Mouse (Mus musculus) T-helper 17 cell (primary cell): ENCODE results near the gene Unc119b.

ENCODE experiments used
- in situ Hi-C, 2 experiments: fragments of 300-600 bp; cut with MboI, MseI; formaldehyde crosslinking; loops; 1 replicate in 1 of 2; 2 replicates in 1 of 2; pipeline ENCODE4 v1.15.1; 2025; ENCODE audit warnings: high pct_unique_total_duplicates in 2 of 2

Gene Unc119b

GRCm38 (mm10) chr5:115134234-115135165 is at the start of gene Unc119b:
Gene Unc119b (minus strand): TSS chr5:115134975.
- in situ Hi-C loops: no loop called here

- in situ Hi-C loops: no loop called here
Observed at GRCm38 (mm10) chr5:115183482-115183881, 48.7 kb upstream of the Unc119b start.

DNA sequence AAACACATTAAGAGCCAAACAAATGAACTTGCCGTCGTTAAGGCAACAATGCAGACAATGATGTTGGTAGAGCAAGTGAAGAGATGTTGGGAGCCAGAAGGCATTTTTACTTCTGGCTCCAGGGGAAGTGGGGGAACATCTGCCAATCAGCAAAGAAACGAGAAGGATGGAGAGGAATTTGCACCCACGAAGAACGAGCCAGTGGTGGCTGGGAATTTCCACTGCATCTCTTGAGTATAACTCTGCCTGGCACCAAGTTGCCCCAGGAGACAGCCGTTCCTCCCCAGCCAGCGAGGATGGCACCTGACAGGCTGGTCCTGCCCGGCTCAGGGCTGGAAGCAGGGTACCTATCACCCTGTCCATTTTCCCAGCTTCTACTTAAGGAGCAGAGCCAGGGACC is 48.1 kb upstream of the Unc119b start:
- in situ Hi-C loops: no loop called here

DNA sequence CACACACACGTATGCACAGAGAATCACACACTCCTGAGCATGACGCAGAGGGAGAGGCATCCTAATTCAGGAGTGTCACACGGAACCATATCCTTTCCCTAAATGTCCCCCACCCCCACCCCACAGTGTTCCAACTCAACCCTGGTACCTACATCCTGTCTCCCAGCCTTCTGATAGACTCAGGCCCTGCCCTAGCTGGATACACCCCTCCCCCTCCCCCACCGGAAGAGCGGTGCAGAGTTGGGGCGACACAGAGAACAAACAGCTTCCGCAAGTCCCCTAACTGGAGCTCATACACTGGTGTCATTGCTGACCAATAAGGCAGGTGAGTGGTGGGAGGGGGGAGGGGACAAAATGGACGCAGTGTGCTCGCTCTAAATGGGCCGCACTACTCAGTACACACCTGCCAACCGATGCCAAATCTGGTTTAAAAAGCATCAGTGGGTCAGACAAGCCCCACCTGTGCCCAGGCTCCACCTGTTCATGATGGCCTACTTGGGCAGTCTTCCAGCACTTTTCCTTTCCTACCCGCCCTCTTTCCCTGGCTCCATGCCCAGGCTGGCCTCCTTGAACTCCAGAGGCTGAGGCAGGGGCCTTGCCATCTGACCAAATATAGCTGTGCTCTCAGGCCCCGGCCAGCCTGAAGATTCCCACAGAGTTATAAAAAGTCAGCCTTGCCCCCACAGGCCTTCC is 46.6 kb upstream of the Unc119b start:
- in situ Hi-C loops: no loop called here

DNA sequence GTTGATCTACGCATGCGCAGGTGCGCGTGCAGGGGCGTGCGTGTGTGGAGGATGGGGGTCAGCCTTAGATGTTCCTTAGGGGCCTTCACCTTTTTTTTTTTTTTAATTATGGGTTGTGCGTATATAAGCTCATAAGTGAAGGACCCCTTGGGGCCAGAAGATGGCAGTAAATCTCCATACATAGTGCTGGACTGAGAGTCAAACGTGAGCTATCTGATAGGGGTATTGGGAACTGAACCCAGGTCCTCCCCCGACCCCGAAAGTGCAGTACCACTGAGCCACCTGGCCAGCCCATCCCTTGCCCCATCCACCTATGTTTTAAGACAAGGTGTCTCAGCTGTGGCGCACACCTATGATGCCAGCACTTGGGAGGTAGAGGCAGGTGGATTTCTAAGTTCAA is 44.8 kb upstream of the Unc119b start:
- in situ Hi-C loops: no loop called here

- in situ Hi-C loops: no loop called here
Observed at GRCm38 (mm10) chr5:115177866-115178265, 43.1 kb upstream of the Unc119b start.

- in situ Hi-C loops: no loop called here
Observed at GRCm38 (mm10) chr5:115174554-115174953, 39.8 kb upstream of the Unc119b start.

- in situ Hi-C loops: no loop called here
Observed at GRCm38 (mm10) chr5:115170150-115170549, 35.4 kb upstream of the Unc119b start.

DNA sequence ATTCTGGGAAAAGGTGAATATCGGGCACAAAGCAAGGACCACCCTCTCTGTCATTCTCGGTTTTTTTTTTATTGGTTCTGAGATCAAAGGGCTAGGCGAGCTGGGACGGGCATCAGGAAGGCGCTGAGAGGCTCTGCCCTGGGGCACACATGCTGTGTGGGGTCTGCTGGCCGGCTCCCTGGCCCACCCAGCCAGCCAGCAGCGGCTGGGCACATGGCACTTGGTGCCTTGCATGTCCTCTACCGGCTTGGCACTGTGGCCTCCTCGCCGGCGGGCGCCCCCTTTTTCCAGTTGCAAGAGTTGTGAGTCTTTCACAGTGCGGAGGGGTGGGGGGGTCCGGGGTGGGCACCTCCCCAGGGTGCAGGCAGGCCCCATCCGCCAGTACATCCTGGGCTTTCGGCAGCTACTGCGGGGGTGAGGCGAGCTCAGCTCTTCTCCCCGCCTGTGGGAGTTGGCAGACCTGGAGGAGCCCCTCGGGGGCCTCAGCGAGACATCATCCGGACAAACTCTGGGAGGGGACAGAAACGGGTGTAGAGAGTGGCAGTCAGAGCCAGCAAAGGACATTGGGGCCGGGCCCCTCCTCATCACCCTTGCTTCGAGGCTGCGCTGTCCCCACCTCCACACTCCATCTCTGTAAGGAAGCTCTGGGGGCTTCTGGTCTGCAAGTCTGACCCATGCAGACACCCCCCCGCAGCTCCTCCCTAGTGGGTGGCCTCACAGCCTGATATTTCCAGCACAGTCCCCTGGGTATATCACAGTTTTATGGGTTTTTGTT is 34.1 kb upstream of the Unc119b start:
- in situ Hi-C loops: loop anchor here in 1 of 2 experiments (5.0 kb wide), 1 partner anchor 58 kb away; no protein-coding TSS in a partner anchor

- in situ Hi-C loops: loop anchor here in 1 of 2 experiments (5.0 kb wide), 1 partner anchor 60 kb away; no protein-coding TSS in a partner anchor
Observed at GRCm38 (mm10) chr5:115167396-115167795, 32.6 kb upstream of the Unc119b start.

DNA sequence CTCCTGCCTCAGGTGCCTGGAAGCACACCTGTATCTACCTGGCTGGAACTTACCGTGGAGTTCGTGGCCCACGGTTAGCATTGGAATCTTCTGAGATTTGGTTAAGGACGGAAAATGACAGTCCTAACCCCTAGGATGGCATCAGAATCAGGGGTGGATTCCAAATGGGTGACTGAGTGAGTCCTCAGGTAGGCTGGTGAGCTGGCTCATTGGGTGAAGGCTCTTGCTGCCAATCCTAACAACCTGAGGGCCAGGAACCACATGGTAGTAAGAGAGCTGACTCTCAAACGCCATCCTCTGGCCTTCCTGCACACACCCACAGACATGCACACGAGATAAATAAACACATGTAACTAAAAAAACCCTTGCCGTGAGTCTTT is 32.0 kb upstream of the Unc119b start:
- in situ Hi-C loops: loop anchor here in 1 of 2 experiments (5.0 kb wide), 1 partner anchor 60 kb away; no protein-coding TSS in a partner anchor

DNA sequence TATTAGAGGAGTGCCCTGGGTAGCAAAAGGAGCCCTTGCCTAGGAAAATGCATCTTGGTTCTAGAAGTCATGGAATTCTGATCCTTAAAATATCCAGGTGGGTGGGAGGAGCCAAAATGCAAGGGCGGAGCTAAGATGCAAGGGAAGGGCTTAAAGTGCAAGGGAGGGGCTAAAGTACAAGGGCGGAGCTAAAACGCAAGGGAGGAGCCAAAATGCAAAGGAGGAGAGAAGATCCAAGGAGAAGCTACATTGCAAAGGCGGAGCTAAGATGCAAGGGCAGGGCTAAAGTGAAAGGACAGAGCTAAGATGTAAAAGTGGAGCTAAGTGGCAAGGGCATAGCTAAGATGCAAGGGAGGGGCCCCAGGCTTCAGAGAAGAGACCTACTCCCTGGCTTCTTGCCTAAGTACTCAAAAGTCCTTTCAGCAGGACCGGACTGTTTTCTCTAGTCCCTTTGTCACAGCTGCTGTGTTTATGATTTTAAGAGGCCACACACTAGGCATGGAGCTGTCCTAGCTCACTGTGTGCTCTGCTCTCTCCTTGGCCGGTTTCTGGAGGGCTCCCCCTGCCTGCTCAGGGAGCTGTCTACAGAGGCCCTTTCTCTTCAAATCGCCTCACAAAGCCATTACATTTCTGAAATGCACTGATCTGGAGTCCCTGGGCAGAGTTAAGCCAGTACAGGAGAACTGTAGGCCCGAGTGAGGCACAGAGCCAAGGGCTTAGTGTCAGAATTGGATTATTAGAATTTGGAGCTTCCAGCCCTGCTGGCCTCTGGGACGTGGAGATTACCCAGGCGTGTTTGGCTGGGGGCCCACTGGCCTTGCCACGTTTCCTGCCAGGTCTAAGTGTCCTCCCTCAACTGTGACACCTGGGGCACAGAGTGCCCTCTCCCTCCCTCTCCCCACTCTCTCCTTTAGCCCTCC is 31.4 kb upstream of the Unc119b start:
- in situ Hi-C loops: loop anchor here in 1 of 2 experiments (5.0 kb wide), 1 partner anchor 61 kb away; no protein-coding TSS in a partner anchor

DNA sequence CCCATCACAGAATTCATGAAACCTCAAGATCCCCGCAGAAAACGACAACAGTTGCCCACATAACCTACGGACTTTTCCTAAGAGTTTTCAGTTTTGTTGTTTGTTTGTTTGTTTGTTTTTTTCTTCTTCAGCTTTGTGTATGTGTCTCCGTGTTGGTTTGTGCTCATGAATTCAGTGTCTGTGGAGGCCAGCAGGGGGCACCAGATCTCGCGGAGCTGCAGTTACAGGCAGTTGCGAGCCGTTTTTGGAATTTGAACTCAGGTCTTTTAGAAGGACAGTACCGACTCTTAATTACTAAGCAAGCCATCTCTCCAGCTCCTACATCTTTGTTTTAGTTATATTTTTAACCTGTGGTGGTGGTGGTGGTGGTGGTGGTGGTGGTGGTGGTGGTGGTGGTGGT is 30.6 kb upstream of the Unc119b start:
- in situ Hi-C loops: loop anchor here in 1 of 2 experiments (5.0 kb wide), 1 partner anchor 62 kb away; no protein-coding TSS in a partner anchor

GRCm38 (mm10) chr5:115164446-115164845 is 29.7 kb upstream of the Unc119b start:
- in situ Hi-C loops: loop anchor here in 1 of 2 experiments (5.0 kb wide), 1 partner anchor 37 kb away; no protein-coding TSS in a partner anchor

DNA sequence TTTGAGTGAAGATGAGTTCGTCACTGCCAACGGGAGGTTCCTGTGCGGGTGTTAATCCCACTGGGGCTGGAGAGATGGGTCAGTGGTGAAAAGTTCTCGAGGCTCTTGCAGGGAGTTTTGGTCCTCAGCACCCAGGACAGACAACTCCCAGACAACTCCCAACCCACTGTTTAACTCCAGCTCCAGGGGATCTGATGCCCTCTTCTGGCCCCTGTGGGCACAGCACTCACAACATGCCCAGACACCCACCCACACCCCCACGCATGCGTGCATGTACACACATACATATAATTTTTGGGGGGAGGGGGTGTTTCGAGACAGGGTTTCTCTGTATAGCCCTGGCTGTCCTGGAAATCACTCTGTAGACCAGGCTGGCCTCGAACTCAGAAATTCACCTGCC is 28.8 kb upstream of the Unc119b start:
- in situ Hi-C loops: loop anchor here in 1 of 2 experiments (5.0 kb wide), 1 partner anchor 36 kb away; no protein-coding TSS in a partner anchor

DNA sequence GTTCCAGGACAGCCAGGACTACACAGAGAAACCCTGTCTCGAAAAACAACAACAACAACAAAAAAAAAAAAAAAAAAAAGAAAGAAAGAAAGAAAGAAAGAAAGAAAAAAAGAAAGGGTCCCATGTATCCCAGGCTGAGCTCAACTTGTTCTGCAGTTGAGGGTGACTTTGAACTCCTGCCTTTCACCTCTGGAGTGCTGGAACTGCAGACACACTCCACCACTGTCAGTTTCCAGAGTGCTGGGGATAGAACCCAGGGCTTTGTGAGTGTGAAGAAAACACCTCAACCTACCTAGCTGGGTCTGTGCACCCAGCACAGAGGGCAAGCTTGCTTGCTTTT is 27.1 kb upstream of the Unc119b start:
- in situ Hi-C loops: loop anchor here in 1 of 2 experiments (5.0 kb wide), 1 partner anchor 35 kb away; no protein-coding TSS in a partner anchor

- in situ Hi-C loops: loop anchor here in 1 of 2 experiments (5.0 kb wide), 1 partner anchor 34 kb away; no protein-coding TSS in a partner anchor
Observed at GRCm38 (mm10) chr5:115161064-115161939, 26.5 kb upstream of the Unc119b start.

DNA sequence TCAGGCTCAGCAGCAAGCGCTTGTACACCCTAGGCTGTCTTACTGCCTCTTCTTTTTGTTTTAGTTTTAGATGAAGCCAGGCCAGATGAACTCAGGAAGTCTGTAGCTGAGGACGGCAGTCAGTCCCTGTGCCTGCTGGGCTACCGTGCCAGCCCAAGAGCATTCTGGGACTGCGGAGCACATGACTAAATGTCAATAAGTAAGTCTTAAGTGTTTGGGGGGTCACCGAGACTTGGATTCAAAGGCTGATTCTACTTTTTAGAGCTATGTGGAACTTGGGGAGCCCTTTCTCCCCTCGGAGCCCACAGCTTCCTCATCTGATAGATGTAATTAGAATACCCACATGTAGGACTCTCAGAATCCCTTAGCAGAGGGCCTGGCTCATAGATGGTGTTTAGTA is 25.9 kb upstream of the Unc119b start:
- in situ Hi-C loops: loop anchor here in 1 of 2 experiments (5.0 kb wide), 1 partner anchor 33 kb away; no protein-coding TSS in a partner anchor

GRCm38 (mm10) chr5:115159165-115159564 is 24.4 kb upstream of the Unc119b start:
- in situ Hi-C loops: no loop called here
